Mouse (Mus musculus): ENCODE measurements around the gene Arhgap22.

Gene Arhgap22

DNA sequence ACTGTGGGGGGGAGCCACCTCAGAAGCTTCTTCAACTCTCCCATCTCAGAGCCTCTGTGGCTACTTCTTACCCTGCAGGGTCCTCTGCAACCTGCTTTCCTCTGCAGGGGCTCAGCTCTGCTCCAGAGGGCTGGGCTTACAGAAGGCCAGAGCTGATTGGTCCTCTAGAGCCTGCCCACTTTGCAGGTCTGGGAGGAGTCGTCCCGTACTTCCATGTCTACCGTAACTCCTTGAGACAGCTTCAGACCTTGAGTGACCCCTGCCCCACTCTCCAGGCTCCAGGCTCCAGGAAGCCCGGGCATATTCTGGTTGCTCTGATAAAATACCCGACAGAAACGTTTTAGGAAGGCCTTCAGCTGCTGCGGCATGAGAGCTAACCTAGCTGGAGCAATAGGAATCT is 156.2 kb downstream of the Arhgap22 start:
- no peak for DNase-seq (ENCODE audit: low spot score)

DNA sequence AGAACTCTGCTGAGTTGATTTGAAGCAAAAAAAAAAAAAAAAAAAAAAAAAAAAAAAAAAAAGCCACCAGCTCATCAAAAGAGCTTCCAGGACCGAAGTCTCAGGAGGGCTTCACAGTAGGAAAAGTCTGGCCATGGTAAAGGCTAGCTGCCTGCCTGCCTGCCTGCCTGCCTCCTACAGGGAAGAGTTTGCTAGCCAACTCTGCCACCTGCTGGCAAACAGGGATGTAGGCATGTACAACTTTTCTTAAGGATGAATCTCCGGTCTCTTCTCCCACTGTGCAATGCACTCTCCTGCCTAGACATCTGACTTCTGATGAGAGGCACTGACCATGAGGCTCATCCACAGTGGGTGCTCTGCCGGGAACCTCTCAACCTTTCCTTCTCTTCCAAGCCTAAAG is 157.4 kb downstream of the Arhgap22 start:
- no peak for DNase-seq (ENCODE audit: low spot score)

DNA sequence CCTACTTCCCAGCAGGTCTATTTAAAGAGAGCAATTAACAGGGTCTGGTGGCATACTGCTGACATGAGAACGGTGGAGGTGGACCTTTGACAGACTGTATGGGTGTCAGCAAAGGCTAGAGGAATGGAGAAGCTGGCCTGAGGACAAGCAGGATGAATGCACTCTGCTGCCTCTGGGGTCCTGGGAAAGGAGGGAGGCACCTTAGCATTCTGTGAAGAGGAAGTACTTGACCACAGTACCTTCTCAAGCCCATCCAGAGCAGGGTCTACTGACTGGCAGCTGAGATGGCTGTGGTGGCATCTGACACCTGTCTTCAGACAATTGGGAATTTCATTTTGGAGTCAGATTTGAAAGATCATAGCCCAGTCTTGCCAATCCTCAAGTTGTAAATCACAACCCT is 159.4 kb downstream of the Arhgap22 start:
- DNase-seq (ENCODE audit: low spot score), result no peak

DNA sequence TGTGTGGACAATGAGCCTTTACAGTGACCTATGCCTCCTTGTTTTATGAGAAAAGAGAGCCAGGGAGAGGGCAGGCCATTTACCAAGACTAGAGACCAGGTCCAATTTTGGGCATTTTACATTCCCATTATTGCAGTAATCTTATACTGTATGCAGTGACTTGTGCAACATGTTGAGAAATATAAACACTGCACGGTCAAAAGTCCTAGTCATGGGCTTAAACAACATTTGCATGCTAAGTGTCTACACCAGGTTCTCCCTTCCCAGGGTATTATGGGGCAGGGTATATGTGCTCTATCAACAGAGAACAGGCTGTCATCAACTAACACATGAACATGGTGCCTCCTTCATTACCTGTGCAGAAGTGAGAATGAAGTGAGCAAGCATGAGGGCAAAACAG is 160.3 kb downstream of the Arhgap22 start:
- no peak for DNase-seq (ENCODE audit: low spot score)

DNA sequence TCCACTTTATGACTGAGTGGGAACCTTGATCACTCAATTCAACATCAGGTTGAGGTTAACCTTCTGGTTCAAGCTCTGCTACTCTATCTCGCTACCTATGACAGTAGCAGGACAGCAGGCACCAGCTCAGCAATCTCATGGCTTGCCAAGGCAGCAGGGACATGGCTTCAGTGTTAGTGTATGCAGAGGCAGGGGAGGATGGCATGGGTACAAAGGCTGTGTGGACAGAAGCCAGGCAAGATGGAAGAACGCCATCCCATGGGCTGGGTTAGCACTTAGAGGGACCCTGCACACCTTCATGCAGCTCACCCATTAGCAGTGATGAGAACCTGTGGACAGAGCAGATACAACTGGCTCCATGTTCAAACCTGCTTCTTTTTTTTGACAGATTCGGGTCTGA is 163.4 kb downstream of the Arhgap22 start:
- DNase-seq (ENCODE audit: low spot score), result no peak

DNA sequence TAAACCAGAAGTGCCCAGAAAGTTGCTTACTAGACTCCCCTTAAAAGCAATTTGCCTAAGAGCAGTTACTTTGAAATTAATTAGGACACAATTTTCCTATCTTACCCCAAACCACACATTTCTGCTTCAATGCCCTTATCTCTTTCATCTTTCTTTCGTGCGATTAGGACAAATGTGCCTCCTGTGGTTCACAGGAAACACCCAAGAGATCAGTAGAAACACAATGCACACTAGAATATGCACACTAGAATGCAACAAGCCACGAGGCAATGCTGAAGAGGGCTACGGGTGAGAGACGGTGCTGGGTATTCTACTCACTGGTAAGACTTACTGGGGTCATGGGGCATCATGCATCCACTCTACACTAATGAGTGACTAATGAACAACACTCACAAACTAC is 164.9 kb downstream of the Arhgap22 start:
- no peak for DNase-seq (ENCODE audit: low spot score)

DNA sequence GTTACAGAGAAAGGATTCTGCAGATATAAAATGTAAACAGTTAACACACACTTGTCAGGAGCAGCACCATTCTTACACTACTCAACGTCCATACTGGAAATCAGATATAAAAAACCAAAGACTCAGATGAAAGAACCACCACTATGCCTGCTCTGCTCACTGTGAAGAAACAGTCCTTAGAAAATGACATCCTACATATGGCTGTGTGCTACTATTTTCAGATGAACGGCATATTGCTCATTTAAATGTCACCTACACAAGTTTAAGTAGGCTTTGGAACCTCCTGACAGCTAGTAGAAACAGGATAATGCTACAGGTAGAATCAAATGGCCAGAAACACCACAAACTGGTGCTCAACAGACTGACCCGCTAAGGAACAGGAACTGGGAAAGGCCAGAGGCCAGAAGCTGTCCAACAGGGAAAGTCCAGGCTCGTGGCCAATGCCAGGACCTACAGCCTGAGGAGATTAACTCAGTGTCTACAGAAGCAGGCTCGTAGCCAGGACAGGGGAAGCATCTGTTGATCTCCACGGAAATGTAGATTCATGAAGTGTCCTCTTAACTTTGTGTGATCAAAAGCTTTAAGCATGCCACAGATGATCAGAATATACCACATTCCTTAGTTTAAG is 167.1 kb downstream of the Arhgap22 start:
- DNase-seq (ENCODE audit: low spot score), result no peak

DNA sequence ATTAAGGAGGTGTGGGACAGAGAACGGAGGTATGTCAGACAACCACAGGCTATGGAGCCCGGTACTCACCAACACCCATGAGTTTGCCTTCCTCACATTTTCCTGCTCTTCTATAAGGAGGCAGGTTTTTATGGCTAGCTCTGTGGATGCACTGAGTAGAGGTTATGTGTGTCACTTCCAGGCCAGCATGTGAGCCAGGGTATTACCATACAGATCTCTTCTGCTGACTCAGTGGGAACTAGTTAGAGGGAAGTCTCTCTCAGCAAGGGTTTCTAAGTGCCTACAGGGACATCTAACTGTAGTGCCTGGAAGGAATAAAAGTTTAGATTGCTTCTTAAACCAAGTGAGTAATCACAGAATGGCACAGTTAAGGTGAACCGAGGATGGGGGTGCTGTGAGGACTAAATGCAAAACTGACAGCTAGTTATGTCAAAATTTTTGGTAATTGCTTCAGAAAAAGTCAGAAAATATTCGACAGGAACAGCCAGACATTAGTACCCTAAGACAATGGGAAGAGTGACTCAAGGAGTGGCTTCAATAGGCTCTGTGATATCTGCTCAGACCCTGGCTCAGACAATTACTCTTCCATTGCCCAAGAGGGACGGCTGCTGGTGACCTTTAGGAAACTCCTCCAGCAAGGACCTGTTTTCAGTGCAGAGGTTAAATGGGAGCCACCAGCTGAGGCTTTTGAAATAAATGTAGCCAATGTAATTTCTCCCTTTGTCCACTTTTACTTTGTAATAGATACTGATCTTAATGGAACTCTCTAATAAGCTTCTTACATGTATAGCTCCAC is 184.4 kb downstream of the Arhgap22 start:
- DNase-seq (ENCODE audit: low spot score), result no peak

DNA sequence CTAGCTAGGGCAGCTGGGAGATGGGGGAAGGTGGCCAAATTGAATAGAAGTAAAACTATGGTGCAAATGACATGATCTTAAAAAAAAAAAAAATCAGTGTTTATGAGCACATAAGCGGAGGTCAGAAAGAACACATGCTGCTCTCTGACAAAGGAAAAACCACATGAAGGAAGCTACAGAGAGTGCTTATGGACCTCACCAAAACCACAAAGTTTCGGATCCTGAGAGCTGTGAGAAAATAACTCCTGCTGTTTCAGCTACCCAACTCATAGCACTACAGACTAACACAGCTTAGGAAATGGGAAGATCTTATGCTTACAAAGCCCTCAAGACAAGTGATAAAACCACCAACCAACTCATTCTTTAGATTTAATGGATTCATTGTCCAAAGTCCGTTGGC is 186.2 kb downstream of the Arhgap22 start:
- DNase-seq (ENCODE audit: low spot score), result no peak

DNA sequence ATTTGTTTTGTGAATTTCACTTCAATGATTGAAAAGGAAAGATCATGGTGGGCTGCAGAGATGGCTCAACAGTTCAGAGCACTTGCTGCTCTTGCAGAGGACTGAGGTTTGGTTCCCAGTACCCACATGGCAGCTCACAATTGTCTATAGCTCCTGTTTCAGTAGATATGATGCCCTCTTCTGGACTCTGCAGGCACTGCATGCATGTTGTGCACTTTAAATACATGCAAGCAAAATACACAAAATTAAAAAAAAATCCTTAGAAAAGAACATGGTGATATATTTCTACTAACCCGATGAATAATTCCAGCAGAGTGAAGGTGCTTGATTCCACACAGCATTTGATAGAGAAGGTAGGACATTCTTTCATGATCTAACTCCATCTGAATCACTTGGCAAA is 188.5 kb downstream of the Arhgap22 start:
- DNase-seq (ENCODE audit: low spot score), result no peak

DNA sequence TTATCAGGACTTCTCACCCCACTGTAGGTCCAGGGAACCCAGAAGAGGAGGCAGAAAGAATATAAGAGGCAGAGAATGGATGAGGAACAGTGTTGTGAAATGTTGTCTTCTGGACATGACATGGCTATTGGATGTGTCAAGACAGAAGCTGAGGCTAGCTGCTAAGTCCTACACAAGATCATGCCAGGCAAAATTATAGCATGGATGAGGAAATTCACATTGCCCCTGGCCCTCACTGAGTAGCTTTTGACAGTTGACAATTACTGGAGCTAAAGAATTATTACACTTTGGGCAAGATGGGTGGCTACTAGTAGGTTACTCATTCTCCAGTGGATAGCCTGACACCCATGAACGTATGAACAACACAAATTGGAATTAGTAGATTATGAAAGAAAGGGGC is 201.9 kb downstream of the Arhgap22 start:
- DNase-seq (ENCODE audit: low spot score), result no peak

DNA sequence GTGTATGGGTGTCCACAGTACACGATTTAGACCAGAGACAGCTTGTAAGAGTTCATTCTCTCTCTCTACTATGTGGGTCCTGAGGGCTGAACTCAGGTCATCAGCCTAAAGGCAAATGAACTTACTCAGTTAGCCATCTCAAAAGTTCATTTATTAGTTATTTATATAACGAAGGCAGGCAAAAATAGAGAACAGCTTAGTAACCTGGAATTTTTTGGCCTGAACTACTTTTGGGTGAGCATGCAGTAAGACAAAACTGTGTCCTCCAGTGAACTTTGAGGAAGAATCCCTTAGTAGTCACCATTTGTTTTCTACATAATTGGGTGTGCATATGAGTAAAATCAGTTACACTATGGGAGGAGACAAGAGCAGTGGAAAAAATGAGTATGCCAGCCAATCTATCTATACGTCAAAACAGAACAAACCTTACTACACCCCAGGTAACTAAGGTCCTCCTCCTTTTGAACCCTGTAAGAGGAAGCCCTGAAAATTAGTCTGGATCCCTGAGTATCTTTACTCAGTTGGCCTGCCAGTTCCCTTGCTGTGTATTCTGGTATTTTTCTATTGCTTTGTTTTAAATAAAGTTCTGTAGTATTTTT is 204.6 kb downstream of the Arhgap22 start:
- no peak for DNase-seq (ENCODE audit: low spot score)

All from ovary, postnatal 10 days (tissue).